Mouse (Mus musculus) spleen, adult 2 months (tissue): ENCODE measurements around the gene Olfr56.

Experiments
- CTCF ChIP-seq: fragments of 200-500 bp; IDR thresholded peaks from 2 replicates; pipeline ENCODE4 v1.5.1; 2011; ENCODE audit warnings: mild to moderate bottlenecking, inconsistent platforms; ENCODE audit not compliant: insufficient read depth, insufficient read length, insufficient replicate concordance; ENCODE audit errors: extremely low read depth
- POLR2A ChIP-seq: fragments of 200-500 bp; IDR thresholded peaks from 2 replicates; pipeline ENCODE4 v1.6.1; 2011; ENCODE audit warnings: low read depth, low read length, inconsistent platforms

- TF ChIP-seq CTCF, result no peak
- TF ChIP-seq POLR2A, result no peak
Observed at GRCm38 (mm10) chr11:49083146-49083545, 104.5 kb downstream of the Olfr56 start.
